Mouse (Mus musculus) spleen, adult 2 months (tissue): ENCODE measurements around the gene Ly6g5c.

Experiments used
- CTCF ChIP-seq: fragments of 200-500 bp; IDR thresholded peaks from 2 replicates; pipeline ENCODE4 v1.5.1; 2011; ENCODE audit warnings: mild to moderate bottlenecking, inconsistent platforms; ENCODE audit not compliant: insufficient read depth, insufficient read length, insufficient replicate concordance; ENCODE audit errors: extremely low read depth
- POLR2A ChIP-seq: fragments of 200-500 bp; IDR thresholded peaks from 2 replicates; pipeline ENCODE4 v1.6.1; 2011; ENCODE audit warnings: low read depth, low read length, inconsistent platforms

GRCm38 (mm10) chr17:35131500-35132173 is 23.6 kb downstream of the Ly6g5c start, which contains the start of gene Apom:
- TF ChIP-seq CTCF (no peak), POLR2A (no peak)
